Mouse (Mus musculus) lung, adult 2 months (tissue): ENCODE measurements around the gene Ccdc9.

Experiments used
- CTCF ChIP-seq: fragments of 200-500 bp; IDR thresholded peaks from 2 replicates; pipeline ENCODE4 v1.5.1; 2011; ENCODE audit warnings: mild to moderate bottlenecking, low read length, control low read depth; ENCODE audit not compliant: insufficient read depth
- POLR2A ChIP-seq: fragments of 200-500 bp; IDR thresholded peaks from 2 replicates; pipeline ENCODE4 v1.6.1; 2011; ENCODE audit warnings: low read depth, mild to moderate bottlenecking, control low read depth, low read length, borderline replicate concordance; ENCODE audit errors: extremely low read depth

DNA sequence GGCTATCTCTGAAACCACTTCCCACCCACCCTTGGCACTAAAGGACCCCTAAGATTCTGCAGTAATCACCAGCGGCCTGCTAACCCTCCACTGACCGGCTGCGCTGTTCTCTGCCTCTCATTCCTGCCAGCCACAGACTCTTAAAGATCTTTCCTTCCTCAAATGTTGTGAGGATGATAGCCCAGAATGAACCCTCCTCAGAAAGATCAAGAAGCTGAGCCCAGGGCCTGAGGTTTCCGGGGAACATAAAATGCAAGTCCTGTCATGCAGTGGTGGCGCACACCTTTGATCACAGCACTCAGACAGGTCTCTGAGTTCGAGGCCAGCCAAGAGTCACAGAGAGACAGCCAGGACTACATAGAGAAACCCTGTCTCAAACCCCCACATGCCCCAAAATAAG, 44.4 kb downstream of the Ccdc9 start:
- TF ChIP-seq POLR2A = no peak
- TF ChIP-seq CTCF = no peak
